Mouse (Mus musculus): ENCODE measurements around the gene Klk4. TPM values are rescaled to one million over a fixed set of nuclear protein-coding genes. Genes with fewer than 3 reads are reported as not detected.

Klk4 gene
- not detected for polyA plus RNA-seq (2014; fragmentation: Illumina TruSeq; extraction: RNeasy Lipid Tissue Mini Kit (QIAGEN cat#74804); ENCODE audit: insufficient read depth, low read depth, low replicate concordance)

DNA sequence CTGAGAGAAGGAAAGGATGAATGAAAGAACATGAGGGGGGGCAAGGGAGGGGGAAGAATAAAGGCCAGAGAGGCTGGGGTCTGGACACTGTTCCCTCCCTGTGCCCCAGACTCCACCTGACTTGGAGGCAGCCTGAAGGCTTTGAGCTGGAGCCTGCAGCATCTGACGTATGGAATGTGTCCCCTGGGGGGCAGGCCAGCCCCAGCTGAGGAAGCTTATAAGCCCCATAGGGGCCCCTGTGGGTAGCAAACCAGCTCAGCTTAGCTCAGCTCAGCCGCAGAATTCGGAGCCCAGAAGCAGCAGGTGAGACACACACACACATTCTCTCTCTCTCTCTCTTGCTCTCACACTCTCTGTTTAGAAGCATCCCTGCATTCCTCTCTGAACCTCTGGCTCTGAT lies at the start of gene Klk4:
Gene Klk4 (plus strand): TSS at position 249 of the 400 bp plus-strand sequence.

DNA sequence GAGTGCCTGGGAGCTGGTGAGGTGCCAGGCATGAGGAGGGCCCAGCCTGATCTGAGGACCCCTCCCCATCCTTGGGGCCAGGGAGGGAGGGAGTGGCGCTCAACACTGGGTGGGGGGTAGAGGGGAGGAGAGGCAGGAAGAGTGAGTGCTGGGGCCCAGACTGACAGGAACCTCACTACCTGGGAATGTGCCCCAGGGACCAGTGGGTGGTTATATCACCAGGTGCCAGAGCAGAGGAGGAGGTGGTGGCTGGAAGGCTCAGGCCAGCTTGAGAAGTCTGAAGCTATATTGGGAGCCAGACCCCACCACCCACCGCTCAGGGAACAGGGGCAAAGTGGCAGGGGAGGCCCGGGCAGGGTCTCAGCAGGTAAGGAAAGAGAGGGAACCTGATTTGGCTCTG lies 39.3 kb upstream of the Klk4 start, which contains the start of gene Klk5:
Gene Klk5 (plus strand): TSS at position 271 of the 400 bp plus-strand sequence.

DNA sequence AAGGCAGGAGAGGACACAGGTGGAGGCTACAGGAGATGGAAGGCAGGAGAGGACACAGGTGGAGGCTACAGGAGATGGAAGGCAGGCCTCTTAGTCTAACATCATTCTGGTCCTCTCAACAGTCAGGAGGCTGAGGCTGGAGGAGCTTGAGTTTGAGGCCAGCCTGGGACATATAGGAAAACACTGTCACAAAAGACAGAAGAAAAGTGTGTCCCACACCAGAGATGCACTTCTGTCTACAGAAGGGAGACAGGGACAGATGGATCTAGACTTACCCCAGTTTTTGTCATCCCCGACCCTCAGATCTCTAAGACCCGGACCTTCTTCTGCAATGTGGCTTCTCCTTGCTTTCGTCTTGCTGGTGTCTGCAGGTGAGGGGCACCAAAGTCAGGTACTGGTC lies 52.5 kb downstream of the Klk4 start, which contains the start of gene Klk15:
Gene Klk15 (plus strand): TSS at position 301 of the 400 bp plus-strand sequence.

Other genes starting within 250 kb of the Klk4 start
- gene Ceacam18, start 246.5 kb upstream of the Klk4 start, polyA plus RNA-seq (2014; fragmentation: Illumina TruSeq; extraction: RNeasy Lipid Tissue Mini Kit (QIAGEN cat#74804); ENCODE audit: insufficient read depth, low read depth, low replicate concordance): not detected
- gene Siglece, start 221.0 kb upstream of the Klk4 start, polyA plus RNA-seq (2014; fragmentation: Illumina TruSeq; extraction: RNeasy Lipid Tissue Mini Kit (QIAGEN cat#74804); ENCODE audit: insufficient read depth, low read depth, low replicate concordance): 5.0 TPM
- 6.5 TPM for gene Ctu1, start 209.1 kb upstream of the Klk4 start, polyA plus RNA-seq (2014; fragmentation: Illumina TruSeq; extraction: RNeasy Lipid Tissue Mini Kit (QIAGEN cat#74804); ENCODE audit: insufficient read depth, low read depth, low replicate concordance)
- gene Klk14, start 190.7 kb upstream of the Klk4 start, polyA plus RNA-seq (2014; fragmentation: Illumina TruSeq; extraction: RNeasy Lipid Tissue Mini Kit (QIAGEN cat#74804); ENCODE audit: insufficient read depth, low read depth, low replicate concordance): 1.1 TPM
- gene Klk13, start 168.6 kb upstream of the Klk4 start, polyA plus RNA-seq (2014; fragmentation: Illumina TruSeq; extraction: RNeasy Lipid Tissue Mini Kit (QIAGEN cat#74804); ENCODE audit: insufficient read depth, low read depth, low replicate concordance): 3.6 TPM
- gene Klk12, start 112.3 kb upstream of the Klk4 start, polyA plus RNA-seq (2014; fragmentation: Illumina TruSeq; extraction: RNeasy Lipid Tissue Mini Kit (QIAGEN cat#74804); ENCODE audit: insufficient read depth, low read depth, low replicate concordance): not detected
- gene Klk11, start 106.6 kb upstream of the Klk4 start, polyA plus RNA-seq (2014; fragmentation: Illumina TruSeq; extraction: RNeasy Lipid Tissue Mini Kit (QIAGEN cat#74804); ENCODE audit: insufficient read depth, low read depth, low replicate concordance): 1.8 TPM
- gene Klk10, start 100.1 kb upstream of the Klk4 start, polyA plus RNA-seq (2014; fragmentation: Illumina TruSeq; extraction: RNeasy Lipid Tissue Mini Kit (QIAGEN cat#74804); ENCODE audit: insufficient read depth, low read depth, low replicate concordance): 0.92 TPM
- not detected for gene Klk9, start 89.3 kb upstream of the Klk4 start, polyA plus RNA-seq (2014; fragmentation: Illumina TruSeq; extraction: RNeasy Lipid Tissue Mini Kit (QIAGEN cat#74804); ENCODE audit: insufficient read depth, low read depth, low replicate concordance)
- 20.3 TPM for gene Klk8, start 83.6 kb upstream of the Klk4 start, polyA plus RNA-seq (2014; fragmentation: Illumina TruSeq; extraction: RNeasy Lipid Tissue Mini Kit (QIAGEN cat#74804); ENCODE audit: insufficient read depth, low read depth, low replicate concordance)
- not detected for gene Klk7, start 69.9 kb upstream of the Klk4 start, polyA plus RNA-seq (2014; fragmentation: Illumina TruSeq; extraction: RNeasy Lipid Tissue Mini Kit (QIAGEN cat#74804); ENCODE audit: insufficient read depth, low read depth, low replicate concordance)
- not detected for gene Klk6, start 56.7 kb upstream of the Klk4 start, polyA plus RNA-seq (2014; fragmentation: Illumina TruSeq; extraction: RNeasy Lipid Tissue Mini Kit (QIAGEN cat#74804); ENCODE audit: insufficient read depth, low read depth, low replicate concordance)
- not detected for gene Klk5, start 39.2 kb upstream of the Klk4 start, polyA plus RNA-seq (2014; fragmentation: Illumina TruSeq; extraction: RNeasy Lipid Tissue Mini Kit (QIAGEN cat#74804); ENCODE audit: insufficient read depth, low read depth, low replicate concordance)
- gene Klk15, start 52.6 kb downstream of the Klk4 start, polyA plus RNA-seq (2014; fragmentation: Illumina TruSeq; extraction: RNeasy Lipid Tissue Mini Kit (QIAGEN cat#74804); ENCODE audit: insufficient read depth, low read depth, low replicate concordance): not detected
- not detected for gene Klk1b8, start 69.5 kb downstream of the Klk4 start, polyA plus RNA-seq (2014; fragmentation: Illumina TruSeq; extraction: RNeasy Lipid Tissue Mini Kit (QIAGEN cat#74804); ENCODE audit: insufficient read depth, low read depth, low replicate concordance)
- gene Klk1b1, start 85.6 kb downstream of the Klk4 start, polyA plus RNA-seq (2014; fragmentation: Illumina TruSeq; extraction: RNeasy Lipid Tissue Mini Kit (QIAGEN cat#74804); ENCODE audit: insufficient read depth, low read depth, low replicate concordance): not detected
- gene Klk1b9, start 94.9 kb downstream of the Klk4 start, polyA plus RNA-seq (2014; fragmentation: Illumina TruSeq; extraction: RNeasy Lipid Tissue Mini Kit (QIAGEN cat#74804); ENCODE audit: insufficient read depth, low read depth, low replicate concordance): not detected
- not detected for gene Klk1b11, start 114.7 kb downstream of the Klk4 start, polyA plus RNA-seq (2014; fragmentation: Illumina TruSeq; extraction: RNeasy Lipid Tissue Mini Kit (QIAGEN cat#74804); ENCODE audit: insufficient read depth, low read depth, low replicate concordance)
- not detected for gene Klk1b26, start 131.0 kb downstream of the Klk4 start, polyA plus RNA-seq (2014; fragmentation: Illumina TruSeq; extraction: RNeasy Lipid Tissue Mini Kit (QIAGEN cat#74804); ENCODE audit: insufficient read depth, low read depth, low replicate concordance)
- gene Klk1b27, start 171.1 kb downstream of the Klk4 start, polyA plus RNA-seq (2014; fragmentation: Illumina TruSeq; extraction: RNeasy Lipid Tissue Mini Kit (QIAGEN cat#74804); ENCODE audit: insufficient read depth, low read depth, low replicate concordance): not detected
- not detected for gene Klk1b21, start 221.2 kb downstream of the Klk4 start, polyA plus RNA-seq (2014; fragmentation: Illumina TruSeq; extraction: RNeasy Lipid Tissue Mini Kit (QIAGEN cat#74804); ENCODE audit: insufficient read depth, low read depth, low replicate concordance)
- not detected for gene Klk1b22, start 231.5 kb downstream of the Klk4 start, polyA plus RNA-seq (2014; fragmentation: Illumina TruSeq; extraction: RNeasy Lipid Tissue Mini Kit (QIAGEN cat#74804); ENCODE audit: insufficient read depth, low read depth, low replicate concordance)

Measured in lung, adult 10 weeks (tissue).